In the genomic region with DNA sequence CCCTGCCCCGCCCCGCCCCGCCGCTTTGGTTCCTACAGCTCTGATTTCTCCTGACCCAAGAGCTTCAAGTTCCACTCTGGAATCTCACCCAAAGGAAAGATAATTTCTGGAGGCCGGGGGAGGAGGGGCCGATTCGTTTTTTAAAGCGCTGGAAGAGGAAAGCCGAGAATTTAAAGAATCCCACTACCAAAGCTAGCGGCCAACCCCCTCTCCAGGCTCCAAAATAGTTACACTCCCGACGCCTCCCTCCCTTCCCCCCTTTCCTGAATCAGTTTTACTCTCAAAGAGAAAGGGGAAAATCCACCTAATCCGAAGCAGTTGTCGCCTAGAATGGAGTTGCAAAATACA, we compare ENCODE assay signal across 8 mouse cellular contexts. TPM values are rescaled to one million over a fixed set of nuclear protein-coding genes. Genes with fewer than 3 reads are reported as not detected.
A peak's percentile ranks its signal among the peaks of the same experiment; 100 is the strongest.
DNase-seq lines count a peak whose midpoint lies in the region; ATAC-seq and TF ChIP-seq lines count a peak whose summit lies in the region.

A gene (minus strand): TSS at position 213 of the 348 bp plus-strand sequence.

- no peaks in the 10 kb centered on the region for H3K27me3 ChIP-seq in ES-Bruce4 (ENCODE audit: control insufficient read depth, insufficient read depth, low read length, poor library complexity, severe bottlenecking)
- H3K27me3 ChIP-seq in hindbrain, embryonic 12.5 days, result no peaks in the 10 kb centered on the region
- H3K27me3 ChIP-seq in megakaryocyte, embryonic 14.5 days (replicated peaks), result peaks cover 57% of the 10 kb centered on the region
- no peaks in the 10 kb centered on the region for H3K27me3 ChIP-seq in stomach, postnatal 0 days (ENCODE audit: control insufficient read depth, insufficient read depth, low read length)

- peak; percentile 21 for ATAC-seq in hindbrain, embryonic 12.5 days (ENCODE audit: low FRiP score)
- ATAC-seq in stomach, postnatal 0 days (ENCODE audit: low FRiP score, low TSS enrichment), result no peak; the same call in 1 of the 2 replicates
- ATAC-seq in cerebellum, adult (ENCODE audit: insufficient number of reproducible peaks, low FRiP score, low TSS enrichment), result no peak

- TF ChIP-seq EP300 in ES-Bruce4 (IDR thresholded peaks at IDR 0.05; ENCODE audit: insufficient read depth, low read depth, low read length), result no peak
- no peak for TF ChIP-seq EP300 in stomach, postnatal 0 days (optimal IDR thresholded peaks at IDR 0.05)

- no peaks in the 10 kb centered on the region for H3K4me1 ChIP-seq in ES-Bruce4 (ENCODE audit: control insufficient read depth, insufficient read depth, low read length)
- H3K4me1 ChIP-seq in hindbrain, embryonic 12.5 days, result peaks cover 3% of the 10 kb centered on the region
- peaks cover 15% of the 10 kb centered on the region for H3K4me1 ChIP-seq in megakaryocyte, embryonic 14.5 days
- no peaks in the 10 kb centered on the region for H3K4me1 ChIP-seq in stomach, postnatal 0 days (replicated peaks; ENCODE audit: control insufficient read depth, insufficient read depth)

- peak within 1 kb of the TSS; percentile 59 for H3K4me2 ChIP-seq in hindbrain, embryonic 12.5 days (replicated peaks)
- peak within 1 kb of the TSS; percentile 78 for H3K4me2 ChIP-seq in stomach, postnatal 0 days (replicated peaks; ENCODE audit: low read depth)

- under 1% methylated on average over 14 of the region's 14 CpGs for WGBS in hindbrain, embryonic 12.5 days
- under 1% methylated on average over 14 of the region's 14 CpGs for WGBS in stomach, postnatal 0 days

- peak within 1 kb of the TSS; percentile 72 for H3K9ac ChIP-seq in ES-Bruce4 (ENCODE audit: low read depth, poor library complexity, severe bottlenecking)
- peak within 1 kb of the TSS; percentile 81 for H3K9ac ChIP-seq in hindbrain, embryonic 12.5 days
- H3K9ac ChIP-seq in stomach, postnatal 0 days (ENCODE audit: low read length), result peak within 1 kb of the TSS; percentile 81

- H3K9me3 ChIP-seq in ES-Bruce4 (replicated peaks; ENCODE audit: control insufficient read depth, insufficient read depth, low read length, poor library complexity, severe bottlenecking), result no peaks in the 10 kb centered on the region
- H3K9me3 ChIP-seq in hindbrain, embryonic 12.5 days (replicated peaks), result no peaks in the 10 kb centered on the region
- H3K9me3 ChIP-seq in megakaryocyte, embryonic 14.5 days, result no peaks in the 10 kb centered on the region
- H3K9me3 ChIP-seq in stomach, postnatal 0 days (ENCODE audit: control insufficient read depth, low read length), result no peaks in the 10 kb centered on the region

- TF ChIP-seq CTCF in ES-Bruce4 (IDR thresholded peaks at IDR 0.05; ENCODE audit: low read depth, low read length), result no peak
- TF ChIP-seq CTCF in stomach, postnatal 0 days (IDR thresholded peaks at IDR 0.05; ENCODE audit: low read depth), result no peak

- H3K27ac ChIP-seq in ES-Bruce4 (ENCODE audit: insufficient read depth, low read length), result peak within 1 kb of the TSS; percentile 99
- peak within 1 kb of the TSS; percentile 82 for H3K27ac ChIP-seq in hindbrain, embryonic 12.5 days
- peak within 1 kb of the TSS; percentile 94 for H3K27ac ChIP-seq in stomach, postnatal 0 days (replicated peaks)

- no peak for TF ChIP-seq POLR2A in ES-Bruce4 (IDR thresholded peaks at IDR 0.05; ENCODE audit: insufficient read depth, low read length)

- H3K36me3 ChIP-seq in ES-Bruce4 (ENCODE audit: control insufficient read depth, insufficient read depth, low read length, poor library complexity, severe bottlenecking), result peaks cover 8% of the 10 kb centered on the region
- H3K36me3 ChIP-seq in hindbrain, embryonic 12.5 days, result no peaks in the 10 kb centered on the region
- no peaks in the 10 kb centered on the region for H3K36me3 ChIP-seq in megakaryocyte, embryonic 14.5 days (replicated peaks; ENCODE audit: low read length)
- H3K36me3 ChIP-seq in stomach, postnatal 0 days (ENCODE audit: control insufficient read depth, insufficient read depth, low read length), result no peaks in the 10 kb centered on the region

- H3K4me3 ChIP-seq in ES-Bruce4 (ENCODE audit: low read depth, low read length), result peak within 1 kb of the TSS; percentile 65
- peak within 1 kb of the TSS; percentile 76 for H3K4me3 ChIP-seq in hindbrain, embryonic 12.5 days
- H3K4me3 ChIP-seq in megakaryocyte, embryonic 14.5 days (replicated peaks), result peak within 1 kb of the TSS; percentile 90
- H3K4me3 ChIP-seq in stomach, postnatal 0 days (ENCODE audit: low read depth, low read length), result peak within 1 kb of the TSS; percentile 75

- peak; percentile 8 for DNase-seq in kidney, adult 11 months
- no peak for DNase-seq in kidney, postnatal 36 days
- DNase-seq in brain, embryonic 18.5 days (ENCODE audit: low read depth, low spot score), result peak; percentile 20
- DNase-seq in stomach, postnatal 0 days (ENCODE audit: low spot score), result no peak

RNA-seq across cellular contexts. Expression of the gene that starts here (rescaled TPM):
- polyA plus RNA-seq in ES-Bruce4 (2011; ENCODE audit: insufficient read depth, insufficient read length, low read depth, missing spikeins), result 51.4 and 59.1 TPM in 2 replicates
- polyA plus RNA-seq in hindbrain, embryonic 12.5 days (2016; fragmentation: Nextera tagmentation; extraction: Ambion mirVana), result 26.8 and 29.6 TPM in 2 replicates
- 0.20 TPM in 1 of 2 replicates, not detected in the other for polyA plus RNA-seq in megakaryocyte, embryonic 14.5 days (2012; ENCODE audit: insufficient read depth, low replicate concordance)
- polyA plus RNA-seq in stomach, postnatal 0 days (2015; fragmentation: Nextera tagmentation; extraction: Ambion mirVana), result 7.5 and 8.3 TPM in 2 replicates

Comparison
In these comparisons a context has a peak if more than half of its experiments do, and no peak if none do; other contexts are left out.
1. DNase-seq: peak in kidney, adult 11 months (single experiment) and brain, embryonic 18.5 days (single experiment); none in kidney, postnatal 36 days (0 of 2) and stomach, postnatal 0 days (single experiment).
2. Peak in every context shown above with its lines, with median percentiles within 50 percentile points of each other: H3K27ac ChIP-seq, H3K4me3 ChIP-seq and H3K9ac ChIP-seq.